Mouse (Mus musculus) heart, embryonic 16.5 days (tissue): ENCODE data around the gene Plekhm2. TPM values are rescaled to one million over a fixed set of nuclear protein-coding genes. Genes with fewer than 3 reads are reported as not detected.
A peak's percentile ranks its signal among the peaks of the same experiment; 100 is the strongest.

Experiments used
- ATAC-seq: fragments of 200-750 bp; cut with Nextera tagmentation; replicated peaks from 2 replicates; pipeline ENCODE4 v1.8.0; 2017; ENCODE audit warnings: moderate number of reproducible peaks; ENCODE audit not compliant: insufficient read depth, low FRiP score; ENCODE audit errors: extremely low read depth
- H3K27ac ChIP-seq: fragments of 300-500 bp; sonication (generic); 2 replicates; pipeline ENCODE4 v1.5.1; 2014; ENCODE audit warnings: mild to moderate bottlenecking, low read length, control low read depth, moderate library complexity
- H3K27me3 ChIP-seq: fragments of 300-500 bp; sonication (generic); 2 replicates; pipeline ENCODE4 v1.6.1; 2014; ENCODE audit warnings: low read length, mixed read lengths; ENCODE audit not compliant: control insufficient read depth, insufficient read depth
- H3K36me3 ChIP-seq: fragments of 300-500 bp; sonication (generic); 2 replicates; pipeline ENCODE4 v1.6.1; 2014; ENCODE audit not compliant: control insufficient read depth, insufficient read depth
- H3K4me1 ChIP-seq: fragments of 300-500 bp; sonication (generic); 2 replicates; pipeline ENCODE4 v1.6.1; 2014; ENCODE audit warnings: low read length, mixed read lengths; ENCODE audit not compliant: control insufficient read depth, insufficient read depth
- H3K4me2 ChIP-seq: fragments of 300-500 bp; sonication (generic); 2 replicates; pipeline ENCODE4 v1.6.1; 2014; ENCODE audit warnings: low read depth, mild to moderate bottlenecking, control low read depth, low read length
- H3K4me3 ChIP-seq: fragments of 300-500 bp; sonication (generic); 2 replicates; pipeline ENCODE4 v1.5.1; 2014; ENCODE audit warnings: mild to moderate bottlenecking, control low read depth, low read length
- H3K9ac ChIP-seq: fragments of 300-500 bp; sonication (generic); 2 replicates; pipeline ENCODE4 v1.6.1; 2014; ENCODE audit warnings: low read length, control low read depth
- H3K9me3 ChIP-seq: fragments of 300-500 bp; sonication (generic); replicated peaks from 2 replicates; pipeline ENCODE4 v1.6.1; 2016; ENCODE audit warnings: low read length; ENCODE audit not compliant: control insufficient read depth
- WGBS: fragments of 180-500 bp; shearing (Covaris S2); extraction: QIAGEN DNeasy Blood & Tissue Kit; methylation state at CpG from one replicate; pipeline ENCODE4 v1.1.7; 2014; 5-methylcytosine and 5-hydroxymethylcytosine counted together
- polyA plus RNA-seq: library from polyadenylated mRNA; unstranded; fragments of >200 nt; fragmentation: Nextera tagmentation; extraction: Ambion mirVana; gene quantifications from 2 replicates; pipeline ENCODE4 v1.2.1, GENCODE M21; 2015

The Plekhm2 gene
- polyA plus RNA-seq, 1 experiment from 2014 or later, result 4.9 TPM

- H3K27ac ChIP-seq, result no peak overlapping the region
- no peak for ATAC-seq
- peaks cover 16% of the 10 kb centered on the region for H3K36me3 ChIP-seq
- no peak overlapping the region for H3K9ac ChIP-seq
- H3K4me2 ChIP-seq, result no peak overlapping the region
- no peak overlapping the region for H3K4me3 ChIP-seq
- peaks cover 24% of the 10 kb centered on the region for H3K4me1 ChIP-seq
- H3K9me3 ChIP-seq, result no peaks in the 10 kb centered on the region
- H3K27me3 ChIP-seq, result no peaks in the 10 kb centered on the region
- WGBS, result 75% methylated on average over 5 of the region's 5 CpGs
These were observed 42.1 kb downstream of the Plekhm2 start for GRCm38 (mm10) chr4:141622580-141622979.

GRCm38 (mm10) chr4:141622091-141622490 lies 42.6 kb downstream of the Plekhm2 start:
- no peak for ATAC-seq
- 83% methylated on average over 8 of the region's 8 CpGs for WGBS
- no peak overlapping the region for H3K27ac ChIP-seq
- no peaks in the 10 kb centered on the region for H3K27me3 ChIP-seq
- peaks cover 14% of the 10 kb centered on the region; the same call in 1 of the 2 replicates for H3K36me3 ChIP-seq
- peaks cover 28% of the 10 kb centered on the region for H3K4me1 ChIP-seq
- H3K9ac ChIP-seq, result no peak overlapping the region
- no peak overlapping the region for H3K4me3 ChIP-seq
- no peaks in the 10 kb centered on the region for H3K9me3 ChIP-seq
- no peak overlapping the region for H3K4me2 ChIP-seq

GRCm38 (mm10) chr4:141621297-141621696 lies 43.4 kb downstream of the Plekhm2 start:
- Histone ChIP-seq H3K27ac (no peak overlapping the region), H3K9ac (no peak overlapping the region), H3K4me2 (no peak overlapping the region), H3K36me3 (peaks cover 7% of the 10 kb centered on the region; the same call in 1 of the 2 replicates), H3K9me3 (no peaks in the 10 kb centered on the region), H3K4me1 (peaks cover 28% of the 10 kb centered on the region), H3K27me3 (no peaks in the 10 kb centered on the region), H3K4me3 (no peak overlapping the region)
- 64% methylated on average over 8 of the region's 8 CpGs for WGBS
- ATAC-seq, result no peak

GRCm38 (mm10) chr4:141619299-141619883 lies 45.3 kb downstream of the Plekhm2 start:
- peaks cover 25% of the 10 kb centered on the region for H3K4me1 ChIP-seq
- ATAC-seq, result no peak
- no peak overlapping the region for H3K27ac ChIP-seq
- H3K4me3 ChIP-seq, result no peak overlapping the region
- 72% methylated on average over 9 of the region's 9 CpGs for WGBS
- no peak overlapping the region for H3K4me2 ChIP-seq
- no peaks in the 10 kb centered on the region for H3K9me3 ChIP-seq
- H3K27me3 ChIP-seq, result no peaks in the 10 kb centered on the region
- no peaks in the 10 kb centered on the region for H3K36me3 ChIP-seq
- H3K9ac ChIP-seq, result no peak overlapping the region

GRCm38 (mm10) chr4:141618565-141619243 lies 46.0 kb downstream of the Plekhm2 start, which contains the start of gene Tmem82:
Gene Tmem82, minus strand, starts transcription at chr4:141618633.
- H3K9ac ChIP-seq, result peak within 1 kb of the TSS; percentile 63
- peak within 1 kb of the TSS; percentile 71 for H3K4me2 ChIP-seq
- H3K9me3 ChIP-seq, result no peaks in the 10 kb centered on the region
- 27% methylated on average over 19 of the region's 20 CpGs for WGBS
- H3K4me3 ChIP-seq, result peak within 1 kb of the TSS; percentile 42
- H3K27ac ChIP-seq, result no peak within 1 kb of the TSS
- H3K36me3 ChIP-seq, result no peaks in the 10 kb centered on the region
- ATAC-seq, result no peak
- H3K27me3 ChIP-seq, result no peaks in the 10 kb centered on the region
- peaks cover 18% of the 10 kb centered on the region for H3K4me1 ChIP-seq

- Histone ChIP-seq H3K9me3 (no peaks in the 10 kb centered on the region), H3K36me3 (no peaks in the 10 kb centered on the region), H3K27me3 (no peaks in the 10 kb centered on the region), H3K4me2 (peak overlapping the region; percentile 71), H3K4me1 (peaks cover 13% of the 10 kb centered on the region), H3K4me3 (peak overlapping the region; percentile 42), H3K27ac (no peak overlapping the region), H3K9ac (peak overlapping the region; percentile 63)
- no peak for ATAC-seq
- 16% methylated on average over 22 of the region's 22 CpGs for WGBS
These were observed 46.7 kb downstream of the Plekhm2 start for GRCm38 (mm10) chr4:141617863-141618564.

- ATAC-seq, result peak; percentile 53
- Histone ChIP-seq H3K36me3 (no peaks in the 10 kb centered on the region), H3K27ac (no peak overlapping the region)
These were observed 47.4 kb downstream of the Plekhm2 start for GRCm38 (mm10) chr4:141617299-141617698.

GRCm38 (mm10) chr4:141616811-141617210 lies 47.9 kb downstream of the Plekhm2 start:
- Histone ChIP-seq H3K9ac (no peak overlapping the region), H3K36me3 (no peaks in the 10 kb centered on the region), H3K4me2 (no peak overlapping the region), H3K27ac (no peak overlapping the region), H3K4me1 (peaks cover 13% of the 10 kb centered on the region), H3K9me3 (no peaks in the 10 kb centered on the region), H3K4me3 (no peak overlapping the region), H3K27me3 (no peaks in the 10 kb centered on the region)
- 76% methylated on average over 6 of the region's 6 CpGs for WGBS
- no peak for ATAC-seq

More at GRCm38 (mm10) chr4:141617299-141617698, 47.4 kb downstream of the Plekhm2 start:
- Histone ChIP-seq H3K4me3 (peak overlapping the region; percentile 42), H3K9ac (peak overlapping the region; percentile 63), H3K27me3 (no peaks in the 10 kb centered on the region), H3K4me2 (peak overlapping the region; percentile 71), H3K9me3 (no peaks in the 10 kb centered on the region), H3K4me1 (peaks cover 13% of the 10 kb centered on the region)
- WGBS, result 6% methylated on average over 20 of the region's 20 CpGs

- H3K27ac ChIP-seq, result no peak overlapping the region
- H3K27me3 ChIP-seq, result no peaks in the 10 kb centered on the region
- H3K4me1 ChIP-seq, result peaks cover 13% of the 10 kb centered on the region
- 72% methylated on average over 14 of the region's 14 CpGs for WGBS
- no peak for ATAC-seq
- H3K9me3 ChIP-seq, result no peaks in the 10 kb centered on the region
- H3K36me3 ChIP-seq, result no peaks in the 10 kb centered on the region
- no peak overlapping the region for H3K4me3 ChIP-seq
- H3K9ac ChIP-seq, result no peak overlapping the region
- no peak overlapping the region for H3K4me2 ChIP-seq
These were observed 49.8 kb downstream of the Plekhm2 start for GRCm38 (mm10) chr4:141614946-141615345.
